Mouse (Mus musculus): Measurements from ENCODE around the gene Arl5c.
A peak's percentile ranks its signal among the peaks of the same experiment; 100 is the strongest.

Arl5c gene

GRCm38 (mm10) chr11:97994539-97995100, 1.4 kb downstream of the Arl5c start:
- peak; percentile 83 to 95 for DNase-seq

- DNase-seq: peak; percentile 92 to 94
These were observed 7.4 kb downstream of the Arl5c start for GRCm38 (mm10) chr11:97988530-97989096.

GRCm38 (mm10) chr11:97987551-97988526, 8.1 kb downstream of the Arl5c start:
- DNase-seq: peak; percentile 95 to 96

GRCm38 (mm10) chr11:97986738-97987465, 9.1 kb downstream of the Arl5c start:
- DNase-seq: no peak

- peak; percentile 17 to 58 for DNase-seq
These were observed 10.0 kb downstream of the Arl5c start, which contains the start of gene Plxdc1 for GRCm38 (mm10) chr11:97985727-97986677. Plxdc1 (minus strand) TSS chr11:97986444.

GRCm38 (mm10) chr11:97983983-97984382, 12.0 kb downstream of the Arl5c start:
- no peak for DNase-seq

- DNase-seq: no peak
These were observed 12.5 kb downstream of the Arl5c start for GRCm38 (mm10) chr11:97983506-97983905.

- no peak for DNase-seq
These were observed 13.3 kb downstream of the Arl5c start for GRCm38 (mm10) chr11:97982721-97983120.

- DNase-seq: no peak
These were observed 15.4 kb downstream of the Arl5c start for GRCm38 (mm10) chr11:97980531-97980966.

GRCm38 (mm10) chr11:97979824-97980495, 16.0 kb downstream of the Arl5c start:
- no peak for DNase-seq

GRCm38 (mm10) chr11:97978392-97978791, 17.6 kb downstream of the Arl5c start:
- DNase-seq: no peak

GRCm38 (mm10) chr11:97977797-97978196, 18.2 kb downstream of the Arl5c start:
- no peak for DNase-seq

GRCm38 (mm10) chr11:97974746-97975145, 21.2 kb downstream of the Arl5c start:
- DNase-seq: peak; percentile 50 to 66

GRCm38 (mm10) chr11:97974141-97974540, 21.8 kb downstream of the Arl5c start:
- DNase-seq: peak in 1 of 2 experiments; percentile 40

- no peak for DNase-seq
These were observed 23.5 kb downstream of the Arl5c start for GRCm38 (mm10) chr11:97972434-97972833.

GRCm38 (mm10) chr11:97971232-97971631, 24.7 kb downstream of the Arl5c start:
- DNase-seq: peak; percentile 32 to 33

GRCm38 (mm10) chr11:97970771-97971170, 25.2 kb downstream of the Arl5c start:
- DNase-seq: no peak

- DNase-seq: no peak
These were observed 27.6 kb downstream of the Arl5c start for GRCm38 (mm10) chr11:97968385-97968784.

GRCm38 (mm10) chr11:97967114-97967513, 28.9 kb downstream of the Arl5c start:
- peak; percentile 24 to 28 for DNase-seq

GRCm38 (mm10) chr11:97960907-97961306, 35.1 kb downstream of the Arl5c start:
- DNase-seq: peak; percentile 40 to 73

- no peak for DNase-seq
These were observed 36.7 kb downstream of the Arl5c start for GRCm38 (mm10) chr11:97959300-97959680.
